Mouse (Mus musculus) heart, adult 2 months (tissue): Measurements from ENCODE around the gene Ezh1. TPM values are rescaled to one million over a fixed set of nuclear protein-coding genes. Genes with fewer than 3 reads are reported as not detected.

Experiments used
- DNase-seq, 2 experiments: peaks; one replicate each; pipeline ENCODE4 v3.0.0; 2021
- H3K27ac ChIP-seq: fragments of 200-600 bp; 2 replicates; pipeline ENCODE4 v1.8.1; 2022
- H3K27me3 ChIP-seq: fragments of 200-500 bp; 2 replicates; pipeline ENCODE4 v1.6.1; 2012; ENCODE audit warnings: mild to moderate bottlenecking, low read length, inconsistent platforms, mixed read lengths; ENCODE audit not compliant: control insufficient read depth, insufficient read depth
- H3K36me3 ChIP-seq: fragments of 200-500 bp; 2 replicates; pipeline ENCODE4 v1.6.1; 2012; ENCODE audit warnings: low read length, inconsistent platforms; ENCODE audit not compliant: control insufficient read depth, insufficient read depth
- H3K4me1 ChIP-seq: fragments of 200-500 bp; 2 replicates; pipeline ENCODE4 v1.6.1; 2011; ENCODE audit warnings: low read length; ENCODE audit not compliant: control insufficient read depth, insufficient read depth
- H3K4me3 ChIP-seq: fragments of 200-600 bp; 2 replicates; pipeline ENCODE4 v1.8.1; 2022
- H3K79me2 ChIP-seq: fragments of 200-500 bp; replicated peaks from 2 replicates; pipeline ENCODE4 v1.6.1; 2012; ENCODE audit warnings: mild to moderate bottlenecking, inconsistent platforms, low read length, moderate library complexity, mixed read lengths; ENCODE audit not compliant: control insufficient read depth, insufficient read depth
- H3K9ac ChIP-seq: fragments of 200-500 bp; 2 replicates; pipeline ENCODE4 v1.6.1; 2012; ENCODE audit warnings: low read depth, mild to moderate bottlenecking, control low read depth, inconsistent platforms, low read length, mixed read lengths
- CTCF ChIP-seq: fragments of 200-600 bp; IDR thresholded peaks from 2 replicates; pipeline ENCODE4 v1.8.1; 2022; ENCODE audit warnings: antibody characterized with exemption, mild to moderate bottlenecking, moderate library complexity
- EP300 ChIP-seq: fragments of 200-500 bp; IDR thresholded peaks from 2 replicates; pipeline ENCODE4 v1.6.1; 2011; ENCODE audit warnings: low read depth, low read length, control low read depth; ENCODE audit not compliant: insufficient read depth
- POLR2A ChIP-seq: fragments of 200-500 bp; IDR thresholded peaks from 2 replicates; pipeline ENCODE4 v1.6.1; 2011; ENCODE audit warnings: mild to moderate bottlenecking, low read depth, low read length, control low read depth; ENCODE audit not compliant: insufficient read depth
- whole genome bisulfite sequencing: fragments of 180-500 bp; shearing (Covaris S2); methylation state at CpG from one replicate; pipeline ENCODE4 v1.1.7; 2018; 5-methylcytosine and 5-hydroxymethylcytosine counted together
- intact Hi-C: fragments of 180-260 bp; cut with DNase I; formaldehyde crosslinking; loops from one replicate; pipeline ENCODE4 v1.15.1; 2025
- polyA plus RNA-seq: library from polyadenylated mRNA; depleted of rRNA; stranded (reverse); fragments of >200 nt; gene quantifications from 2 replicates; pipeline ENCODE4 v1.2.3, GENCODE M21; 2012
- total RNA-seq, 2 experiments: library from RNA; stranded (reverse); gene quantifications; 2 replicates each; pipeline ENCODE4 v1.2.3; 2021

Ezh1 gene
- total and polyA plus RNA-seq, 3 experiments = 26.1 to 31.4 (median 29.8) TPM

GRCm38 (mm10) chr11:101190181-101190912, 35.9 kb downstream of the Ezh1 start:
- Histone ChIP-seq H3K79me2 (no peaks in the 10 kb centered on the region), H3K9ac (no peak overlapping the region), H3K27ac (peak overlapping the region; percentile 36), H3K4me3 (no peak overlapping the region), H3K4me1 (peaks cover under 1% of the 10 kb centered on the region), H3K36me3 (no peaks in the 10 kb centered on the region; the same call in 1 of the 2 replicates), H3K27me3 (no peaks in the 10 kb centered on the region)
- no peak for DNase-seq
- TF ChIP-seq CTCF (no peak), EP300 (no peak), POLR2A (no peak)
- intact Hi-C loops = no loop called here
- 59% methylated on average over 8 of the region's 8 CpGs for WGBS

- TF ChIP-seq EP300 = no peak
- no peak for TF ChIP-seq CTCF
- no peak for TF ChIP-seq POLR2A
- Histone ChIP-seq H3K4me1 (no peaks in the 10 kb centered on the region; the same call in 1 of the 2 replicates), H3K27ac (peak overlapping the region; percentile 47), H3K36me3 (no peaks in the 10 kb centered on the region; the same call in 1 of the 2 replicates), H3K27me3 (no peaks in the 10 kb centered on the region), H3K4me3 (no peak overlapping the region), H3K9ac (no peak overlapping the region), H3K79me2 (no peaks in the 10 kb centered on the region)
- intact Hi-C loops = no loop called here
- peak; percentile 62 to 82 for DNase-seq
- 17% methylated on average over 6 of the region's 6 CpGs for WGBS
These were observed 36.6 kb downstream of the Ezh1 start for GRCm38 (mm10) chr11:101189495-101190180.

GRCm38 (mm10) chr11:101188166-101188805, 38.0 kb downstream of the Ezh1 start:
- Histone ChIP-seq H3K36me3 (no peaks in the 10 kb centered on the region), H3K79me2 (no peaks in the 10 kb centered on the region), H3K27me3 (no peaks in the 10 kb centered on the region), H3K27ac (no peak overlapping the region), H3K9ac (no peak overlapping the region), H3K4me3 (no peak overlapping the region), H3K4me1 (no peaks in the 10 kb centered on the region; the same call in 1 of the 2 replicates)
- no peak for DNase-seq
- 82% methylated on average over 11 of the region's 11 CpGs for WGBS
- TF ChIP-seq POLR2A (no peak), EP300 (no peak), CTCF (no peak)
- intact Hi-C loops = no loop called here

GRCm38 (mm10) chr11:101187541-101187940, 38.7 kb downstream of the Ezh1 start:
- DNase-seq = no peak
- Histone ChIP-seq H3K27ac (no peak overlapping the region), H3K36me3 (no peaks in the 10 kb centered on the region), H3K27me3 (no peaks in the 10 kb centered on the region), H3K4me3 (no peak overlapping the region), H3K9ac (no peak overlapping the region), H3K79me2 (no peaks in the 10 kb centered on the region), H3K4me1 (no peaks in the 10 kb centered on the region; the same call in 1 of the 2 replicates)
- 95% methylated on average over 5 of the region's 5 CpGs for WGBS
- TF ChIP-seq EP300 = no peak
- no peak for TF ChIP-seq CTCF
- no peak for TF ChIP-seq POLR2A
- intact Hi-C loops = no loop called here

DNA sequence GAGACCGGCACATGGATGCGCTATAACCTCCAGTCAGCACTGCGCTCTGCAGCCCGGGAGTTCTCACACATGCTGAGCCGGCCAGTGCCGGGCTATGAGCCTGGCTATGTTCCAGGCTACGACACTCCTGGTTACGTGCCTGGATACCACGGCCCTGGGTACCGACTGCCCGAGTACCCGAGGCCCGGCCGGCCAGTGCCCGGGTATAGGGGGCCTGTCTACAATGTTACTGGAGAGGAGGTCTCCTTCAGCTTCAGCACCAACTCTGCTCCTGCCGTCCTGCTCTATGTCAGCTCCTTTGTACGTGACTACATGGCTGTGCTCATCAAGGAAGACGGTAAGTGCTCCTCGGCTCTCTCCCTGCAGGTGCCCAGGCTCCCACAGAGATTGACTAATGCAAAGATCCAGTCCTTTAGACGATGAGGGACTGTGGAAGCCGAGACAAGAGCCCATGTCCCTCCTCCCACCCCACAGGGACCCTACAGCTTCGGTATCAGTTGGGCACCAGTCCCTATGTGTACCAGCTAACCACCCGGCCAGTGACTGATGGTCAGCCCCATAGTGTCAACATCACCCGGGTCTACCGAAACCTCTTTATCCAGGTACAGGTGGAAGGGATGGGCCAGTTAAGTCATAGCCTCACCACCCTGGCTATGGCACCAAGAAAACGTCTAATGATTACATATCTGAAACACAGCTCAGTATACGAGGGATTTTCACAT, 39.6 kb downstream of the Ezh1 start:
- H3K27ac ChIP-seq = no peak overlapping the region
- intact Hi-C loops = no loop called here
- H3K27me3 ChIP-seq = no peaks in the 10 kb centered on the region
- 88% methylated on average over 27 of the region's 27 CpGs for WGBS
- no peak overlapping the region for H3K9ac ChIP-seq
- DNase-seq = no peak
- no peaks in the 10 kb centered on the region; the same call in 1 of the 2 replicates for H3K4me1 ChIP-seq
- TF ChIP-seq POLR2A (no peak), CTCF (no peak), EP300 (no peak)
- no peak overlapping the region for H3K4me3 ChIP-seq
- H3K79me2 ChIP-seq = no peaks in the 10 kb centered on the region
- H3K36me3 ChIP-seq = no peaks in the 10 kb centered on the region
